Mouse (Mus musculus) C2C12 (cell line): ENCODE measurements around the gene Slc6a6.

Experiments used
- CEBPB ChIP-seq: IDR thresholded peaks from one replicate; pipeline ENCODE4 v1.6.1; 2011; ENCODE audit warnings: low read depth, mild to moderate bottlenecking, control low read depth, moderate library complexity
- CTCF ChIP-seq: IDR thresholded peaks from one replicate; pipeline ENCODE4 v1.5.1; 2011; ENCODE audit not compliant: control insufficient read depth, insufficient read depth, insufficient read length

- TF ChIP-seq CTCF (peak; percentile 91), CEBPB (no peak)
Measured at GRCm38 (mm10) chr6:91776543-91776942, 92.7 kb downstream of the Slc6a6 start.
